Mouse (Mus musculus): ENCODE measurements around the gene Aloxe3.

DNA sequence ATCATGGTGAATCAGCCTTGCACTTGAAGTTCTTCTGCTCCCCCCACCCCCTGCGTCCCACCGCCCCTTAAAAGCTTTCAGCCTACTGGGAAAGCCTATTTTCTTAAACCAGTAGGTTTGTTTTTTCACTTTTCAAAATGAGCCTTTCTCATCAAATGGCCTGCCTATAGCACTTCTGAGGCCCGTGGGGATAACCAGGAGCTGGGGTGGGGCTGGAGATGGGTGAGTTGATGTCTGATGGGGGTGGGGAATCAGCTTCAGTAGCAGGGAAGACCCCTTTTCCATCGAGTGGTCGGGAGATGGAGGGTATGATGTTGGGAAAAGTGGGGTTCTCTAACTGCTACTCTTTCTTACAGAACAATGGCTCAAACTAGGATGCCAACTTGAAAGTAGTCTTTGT is 8.9 kb upstream of the Aloxe3 start:
- no peak for TF ChIP-seq POLR2A (IDR thresholded peaks at IDR 0.05; ENCODE audit: insufficient read length, low read depth)
- no peak for TF ChIP-seq MAX (IDR thresholded peaks at IDR 0.05; ENCODE audit: low read depth)
- TF ChIP-seq POLR2AphosphoS2 (IDR thresholded peaks at IDR 0.05; ENCODE audit: insufficient read length, low read depth) = no peak

All from myocyte (in vitro differentiated cells).